Mouse (Mus musculus) adrenal gland, postnatal 36 days (tissue): ENCODE measurements around the gene Nrf1. TPM values are rescaled to one million over a fixed set of nuclear protein-coding genes. Genes with fewer than 3 reads are reported as not detected.

Experiments
- DNase-seq, 2 experiments: peaks; one replicate each; pipeline ENCODE4 v3.0.0; 2021; ENCODE audit warnings: mixed read lengths in 1 of 2
- microRNA-seq: library from miRNA; unstranded; fragments of <30 nt; microRNA quantifications from one replicate; pipeline ENCODE4 v1.2.0, GENCODE M21; 2021
- total RNA-seq, 2 experiments: library from RNA; stranded (reverse); gene quantifications; 2 replicates each; pipeline ENCODE4 v1.2.3; 2021

The Nrf1 gene
- total RNA-seq, 2 experiments from 2014 or later: 20.5 to 21.4 TPM

DNA sequence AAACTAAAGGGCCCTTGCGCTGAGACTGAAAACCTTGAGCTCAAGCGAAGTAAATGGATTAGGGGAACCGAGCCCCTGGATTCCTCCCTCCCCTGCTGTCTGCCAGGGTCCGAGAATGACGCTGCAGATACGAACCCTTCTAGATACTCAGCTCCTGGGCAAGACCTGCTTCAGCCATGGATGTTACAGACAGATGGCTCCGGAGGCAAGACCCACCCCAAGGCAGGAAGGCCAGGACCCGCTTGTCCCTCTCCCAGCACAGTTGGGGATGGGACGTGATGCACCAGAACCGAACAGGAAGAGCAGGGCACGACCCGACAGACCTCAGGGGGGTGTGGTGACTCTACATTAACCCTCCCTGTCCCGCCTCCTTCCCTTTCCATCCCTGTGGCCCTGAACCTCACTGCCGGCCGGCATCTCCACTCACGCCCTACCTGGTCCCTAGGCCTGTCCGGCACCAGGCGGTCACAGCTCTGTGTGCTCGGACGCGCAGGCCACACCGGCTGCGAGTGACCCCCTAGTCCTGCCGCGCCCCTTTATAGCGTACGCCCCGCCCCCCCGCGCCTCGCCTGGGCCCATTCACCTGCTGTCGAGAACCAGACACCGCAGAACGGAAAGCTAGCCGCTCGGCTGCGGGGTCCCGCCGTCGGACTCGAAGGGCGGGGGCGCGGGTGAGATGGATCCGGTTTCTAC lies 127.6 kb downstream of the Nrf1 start:
- no peak for DNase-seq

DNA sequence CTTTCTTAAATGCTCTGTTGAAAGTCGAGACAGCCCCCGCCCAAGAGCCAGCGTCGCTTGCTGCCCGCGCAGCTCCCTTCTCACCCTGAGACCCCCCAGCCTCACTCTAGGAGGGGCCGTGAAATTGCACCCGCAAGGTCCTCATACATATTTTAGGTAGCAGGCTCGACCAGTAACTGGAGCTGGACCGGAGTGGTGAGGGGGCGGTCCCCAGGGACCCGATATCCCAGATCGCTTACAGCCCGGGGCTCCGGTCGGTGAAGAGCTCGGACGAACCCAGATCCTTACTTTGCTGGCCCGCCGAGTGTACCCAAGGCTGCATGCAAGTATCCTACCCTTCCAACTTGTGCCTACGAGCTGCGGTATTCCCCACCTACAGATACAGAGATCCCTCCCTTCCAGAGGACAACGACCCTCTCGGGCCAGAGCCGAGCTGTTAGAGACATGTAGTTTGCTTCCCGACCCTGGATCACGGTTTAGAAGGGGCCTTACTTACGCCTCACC lies 128.2 kb downstream of the Nrf1 start:
- no peak for DNase-seq

DNA sequence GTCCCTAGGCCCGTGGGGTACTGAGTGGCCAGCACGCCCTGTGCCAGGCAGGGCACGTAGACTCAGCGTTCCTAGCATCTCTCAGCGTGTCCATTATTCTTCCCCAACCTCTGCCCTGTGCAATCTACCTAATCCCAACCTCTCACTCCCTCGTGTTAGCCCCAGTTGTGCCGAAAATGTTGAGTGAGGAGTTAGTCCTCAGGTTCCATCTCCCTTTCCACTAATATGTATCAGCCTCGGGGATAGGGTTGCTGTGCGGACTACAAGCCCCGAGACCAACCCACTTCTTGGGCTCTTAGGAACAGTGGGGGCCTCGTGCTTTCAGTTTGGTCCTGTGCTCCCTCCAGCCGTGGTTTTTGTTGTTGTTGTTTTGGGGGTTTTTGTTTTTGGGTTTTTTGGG lies 128.7 kb downstream of the Nrf1 start:
- DNase-seq: no peak

DNA sequence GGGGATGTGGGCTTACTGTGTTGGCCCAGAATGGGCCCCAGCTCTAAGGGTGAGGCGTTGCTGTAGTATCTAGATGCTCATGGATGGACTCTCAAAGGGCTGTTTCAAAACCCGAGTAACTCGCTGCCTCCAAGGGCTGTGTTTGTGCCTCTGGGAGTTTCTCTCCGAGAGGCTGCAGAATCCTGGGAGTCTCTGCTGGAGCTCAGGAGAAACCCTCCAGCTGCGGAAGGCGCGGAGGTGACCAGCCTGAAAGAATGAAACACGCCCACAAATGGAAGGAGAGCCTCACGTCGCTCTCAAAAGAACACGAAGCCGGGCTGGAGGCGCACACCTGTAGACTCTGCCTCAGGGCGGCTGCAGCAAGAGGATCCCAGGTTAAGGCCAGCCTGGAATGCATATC lies 129.5 kb downstream of the Nrf1 start:
- DNase-seq: no peak

DNA sequence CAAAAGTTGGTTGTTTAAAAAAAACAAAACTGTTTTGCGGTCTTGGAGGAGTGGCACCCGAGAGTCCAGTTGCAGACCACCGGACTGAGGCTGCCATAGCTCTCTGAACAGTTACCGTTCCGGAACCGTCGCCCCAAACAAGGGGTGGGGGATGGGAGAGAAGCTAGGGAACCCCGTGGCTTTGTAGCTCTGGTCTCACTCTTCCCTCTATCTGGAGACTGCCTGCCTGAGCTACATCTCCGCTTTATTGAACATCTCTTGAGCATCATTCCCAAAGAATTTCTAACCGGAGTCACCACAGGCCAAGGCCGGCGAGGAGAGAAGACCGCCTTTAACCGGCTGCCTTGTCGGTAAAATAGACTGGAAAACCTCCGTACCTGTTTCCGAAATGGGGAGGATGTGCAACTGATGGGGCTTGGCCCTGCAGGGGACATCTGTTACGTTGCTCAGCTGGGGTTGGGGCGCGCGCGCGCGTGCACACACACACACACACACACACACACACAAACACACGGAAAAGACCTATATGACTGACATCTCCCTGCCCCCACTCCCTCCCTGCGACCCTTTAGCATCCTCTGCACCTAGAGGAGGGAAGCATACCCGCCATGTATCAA lies 130.3 kb downstream of the Nrf1 start:
- no peak for DNase-seq

DNA sequence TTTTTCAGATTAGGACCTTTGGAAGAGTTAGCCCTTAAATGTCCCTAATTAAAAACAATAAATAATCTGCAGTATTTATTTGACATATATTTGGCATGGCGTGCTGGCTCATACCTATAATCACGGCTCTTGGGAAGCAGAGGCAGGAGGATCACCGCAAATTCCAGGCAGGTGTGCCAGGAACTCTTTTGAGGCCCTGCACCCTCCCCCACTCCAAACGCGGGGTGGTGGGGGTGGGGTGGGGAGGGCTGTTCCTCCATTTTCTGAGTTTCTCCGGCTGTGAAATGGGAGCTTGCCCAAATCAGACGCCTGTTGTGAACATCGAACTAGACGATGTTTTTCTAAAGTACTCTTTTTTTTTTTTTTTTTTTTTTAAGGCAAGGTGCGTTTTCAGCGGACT lies 131.3 kb downstream of the Nrf1 start:
- no peak for DNase-seq

DNA sequence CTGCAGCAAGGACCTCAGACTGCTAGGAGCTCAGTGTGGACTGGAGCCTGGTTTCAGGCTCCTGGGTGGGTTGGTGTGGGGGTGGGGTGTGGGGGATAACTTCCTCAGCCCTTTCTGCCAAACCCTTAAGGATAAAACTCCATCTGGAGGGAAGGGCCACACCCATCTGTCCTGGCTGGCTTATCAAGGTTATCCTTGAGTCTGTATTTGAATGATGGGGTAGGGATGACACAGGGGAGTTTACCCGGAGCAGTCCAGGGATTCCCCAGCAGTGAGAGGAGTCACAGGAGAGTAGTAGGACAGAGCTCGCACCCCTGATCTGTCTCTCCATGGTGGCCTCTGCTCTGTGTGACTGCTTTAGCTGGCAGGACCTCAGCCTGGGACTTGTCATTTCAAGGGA lies 132.5 kb downstream of the Nrf1 start:
- DNase-seq: no peak

DNA sequence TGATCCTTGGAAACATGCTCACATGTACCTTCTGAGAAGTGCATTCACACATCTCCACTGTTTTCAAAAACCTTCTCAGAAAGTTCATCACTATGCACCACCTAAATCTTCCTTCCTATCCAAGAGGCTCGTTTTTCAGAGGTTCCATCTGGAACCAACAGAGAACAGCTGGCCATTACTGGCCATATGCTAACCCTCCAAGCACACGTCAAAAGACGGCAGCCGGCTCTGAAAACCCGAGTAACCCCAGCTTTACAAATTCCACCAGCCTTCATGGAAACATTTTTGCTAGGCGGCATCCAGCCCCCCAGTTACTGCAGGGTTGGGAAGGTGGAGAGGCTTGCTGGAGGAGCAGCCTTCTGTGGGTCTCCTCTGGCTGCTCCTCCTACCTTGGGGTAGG lies 134.2 kb downstream of the Nrf1 start:
- no peak for DNase-seq

DNA sequence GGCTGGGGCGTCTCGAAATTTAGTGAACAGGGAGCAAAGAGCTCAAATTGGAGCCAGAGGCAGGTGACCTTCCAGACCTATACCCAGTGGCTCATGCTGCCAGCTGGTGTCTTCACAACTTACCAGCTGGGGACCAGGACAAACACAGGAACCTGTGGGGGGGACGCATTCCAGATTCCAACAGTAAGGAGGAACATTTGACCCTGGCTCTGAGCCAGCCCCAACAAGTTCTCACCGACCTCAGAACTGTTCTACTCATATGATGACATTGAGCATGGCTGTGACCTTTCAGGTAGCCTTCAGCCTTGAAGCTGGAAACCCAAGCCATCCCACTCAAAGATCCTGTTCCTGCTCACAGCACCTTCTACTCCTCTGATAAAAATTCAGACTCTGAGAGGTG lies 135.8 kb downstream of the Nrf1 start:
- DNase-seq: no peak

DNA sequence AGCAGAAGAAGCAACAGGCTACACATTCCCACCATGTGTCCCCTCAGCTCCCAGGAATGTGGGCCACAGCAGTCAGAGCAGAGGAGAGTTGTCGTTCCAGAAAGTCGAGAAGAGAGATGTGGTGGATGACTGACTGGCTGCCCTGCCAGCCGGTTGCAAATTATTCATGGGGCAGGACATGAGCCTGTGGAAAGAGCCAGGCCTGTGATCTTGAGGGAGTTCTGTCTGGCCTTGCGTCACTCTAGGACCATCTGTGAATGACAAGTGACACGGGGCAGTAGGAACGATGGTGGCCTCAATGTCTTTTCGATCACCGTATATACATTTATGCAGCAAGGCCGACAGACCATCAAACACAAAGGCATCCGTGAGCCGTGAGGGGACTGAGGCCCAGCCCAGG lies 147.9 kb downstream of the Nrf1 start:
- peak; percentile 46 to 49 for DNase-seq

DNA sequence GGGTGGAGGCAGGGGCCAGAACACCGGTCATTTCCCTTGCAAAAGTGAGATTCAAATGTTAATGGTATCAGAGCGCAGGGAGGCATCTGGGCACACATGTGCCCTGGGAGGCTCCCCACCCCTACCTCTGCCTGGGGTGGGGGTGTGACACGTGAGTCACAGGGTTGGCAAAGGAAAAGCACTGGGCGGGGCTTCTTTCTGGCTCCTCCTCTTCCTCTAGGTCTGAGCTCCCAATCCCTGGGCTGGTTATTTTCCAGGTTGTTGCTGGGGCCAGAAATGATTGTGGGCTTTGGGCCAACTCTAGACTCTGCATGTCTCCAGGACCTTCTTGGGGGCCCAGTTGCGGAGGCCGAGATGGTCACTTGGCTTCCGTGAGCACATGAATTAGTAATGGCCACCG lies 148.4 kb downstream of the Nrf1 start:
- no peak for DNase-seq

Small RNAs within 50 kb of the gene (microRNA-seq; reads per million reads assigned to microRNA genes)
- gene Mir182 (950 reads per million, percentile 78 among the genes with 10 or more reads in this experiment), gene Mir183 (274 reads per million, percentile 64 among the genes with 10 or more reads in this experiment), gene Mir96 (15.4 reads per million, percentile 30 among the genes with 10 or more reads in this experiment)

Other genes starting within 250 kb of the Nrf1 start
- gene Strip2, start 131.0 kb upstream of the Nrf1 start, total RNA-seq: 1 to 10 TPM; 1.2 to 1.4 TPM